Mouse (Mus musculus) lung, embryonic 16.5 days (tissue): ENCODE results near the gene Mab21l2. TPM values are rescaled to one million over a fixed set of nuclear protein-coding genes. Genes with fewer than 3 reads are reported as not detected.

Experiments used
- ATAC-seq: fragments of 200-750 bp; cut with Nextera tagmentation; 2 replicates; pipeline ENCODE4 v1.8.0; 2017; ENCODE audit warnings: low read depth, mild to moderate bottlenecking, moderate library complexity
- H3K27ac ChIP-seq: fragments of 300-500 bp; sonication (generic); 2 replicates; pipeline ENCODE4 v1.5.1; 2014; ENCODE audit warnings: mild to moderate bottlenecking, control low read depth, low read length
- H3K27me3 ChIP-seq: fragments of 300-500 bp; sonication (generic); 2 replicates; pipeline ENCODE4 v1.6.1; 2014; ENCODE audit warnings: low read depth, low read length, mixed read lengths; ENCODE audit not compliant: control insufficient read depth, insufficient read depth
- H3K36me3 ChIP-seq: fragments of 300-500 bp; sonication (generic); 2 replicates; pipeline ENCODE4 v1.6.1; 2014; ENCODE audit warnings: low read length; ENCODE audit not compliant: control insufficient read depth, insufficient read depth
- H3K4me1 ChIP-seq: fragments of 300-500 bp; sonication (generic); replicated peaks from 2 replicates; pipeline ENCODE4 v1.6.1; 2014; ENCODE audit warnings: low read length, mixed read lengths; ENCODE audit not compliant: control insufficient read depth, insufficient read depth
- H3K4me2 ChIP-seq: fragments of 300-500 bp; sonication (generic); 2 replicates; pipeline ENCODE4 v1.6.1; 2014; ENCODE audit warnings: low read depth, low read length, control low read depth
- H3K4me3 ChIP-seq: fragments of 300-500 bp; sonication (generic); 2 replicates; pipeline ENCODE4 v1.5.1; 2014; ENCODE audit warnings: mild to moderate bottlenecking, low read length, control low read depth
- H3K9ac ChIP-seq: fragments of 300-500 bp; sonication (generic); 2 replicates; pipeline ENCODE4 v1.6.1; 2014; ENCODE audit warnings: low read length, control low read depth
- H3K9me3 ChIP-seq: fragments of 300-500 bp; sonication (generic); 2 replicates; pipeline ENCODE4 v1.6.1; 2016; ENCODE audit warnings: low read length; ENCODE audit not compliant: control insufficient read depth
- polyA plus RNA-seq: library from polyadenylated mRNA; unstranded; fragments of >200 nt; fragmentation: Nextera tagmentation; extraction: Ambion mirVana; gene quantifications from 2 replicates; pipeline ENCODE4 v1.2.1, GENCODE M21; 2015

Gene Mab21l2
- polyA plus RNA-seq, 1 experiment from 2014 or later: 0.53 TPM

DNA sequence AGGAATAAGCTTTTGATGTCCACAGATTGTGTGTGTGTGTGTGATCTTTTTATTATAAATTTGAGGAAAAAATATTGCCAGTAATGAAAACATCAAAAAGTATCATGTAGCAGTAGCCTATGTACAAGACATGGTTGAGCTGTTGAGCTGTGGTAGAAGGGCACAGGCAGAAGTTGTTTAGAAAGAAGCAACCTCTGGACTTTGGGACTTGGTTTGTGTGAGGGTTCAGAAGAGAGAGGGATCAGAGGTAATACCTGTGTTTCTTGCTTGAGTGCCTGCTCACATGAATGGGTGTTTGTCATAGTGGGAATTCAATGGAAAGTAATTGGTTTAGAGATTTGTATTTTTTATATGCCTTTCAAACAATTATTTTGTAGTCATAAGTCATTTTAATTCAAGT lies 47.8 kb downstream of the Mab21l2 start:
- H3K9me3 ChIP-seq: no peaks in the 10 kb centered on the region
- no peaks in the 10 kb centered on the region for H3K36me3 ChIP-seq
- H3K4me1 ChIP-seq: no peaks in the 10 kb centered on the region
- H3K27ac ChIP-seq: no peak overlapping the region
- no peak for ATAC-seq
- H3K27me3 ChIP-seq: no peaks in the 10 kb centered on the region
- H3K9ac ChIP-seq: no peak overlapping the region
- no peak overlapping the region for H3K4me2 ChIP-seq
- H3K4me3 ChIP-seq: no peak overlapping the region
